Mouse (Mus musculus) urinary bladder, postnatal 10 days (tissue): ENCODE results near the gene Gm49337.

Experiments
- DNase-seq: peaks from one replicate; pipeline ENCODE4 v3.0.0; 2022; ENCODE audit warnings: low spot score

Gm49337 gene

DNA sequence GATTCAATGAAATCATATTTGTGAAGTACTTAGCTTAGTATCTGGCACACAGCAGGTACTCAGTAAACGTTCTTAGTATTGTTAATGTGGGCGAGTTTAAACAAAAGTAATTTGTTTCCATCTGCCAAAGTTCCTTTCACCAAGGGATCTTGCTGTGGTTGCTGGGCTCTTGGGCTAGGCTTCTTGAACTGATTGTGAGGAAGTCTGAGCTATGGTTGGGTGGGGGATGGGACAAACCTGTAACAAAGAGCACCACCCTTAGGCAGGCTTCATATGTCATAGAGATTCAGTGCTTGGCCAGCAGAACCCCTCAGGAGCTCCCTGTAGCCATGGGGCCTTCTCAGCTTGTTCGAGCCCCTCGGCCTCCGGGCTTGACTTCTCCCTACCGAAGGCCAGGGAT, at the start of gene Gm49337, which contains the start of gene 1700042G07Rik:
TSS of gene Gm49337 (plus strand) at position 313 of the 400 bp plus-strand sequence.
TSS of gene 1700042G07Rik (plus strand) at position 301 of the 400 bp plus-strand sequence.
- no peak for DNase-seq

GRCm38 (mm10) chr4:116123602-116124519, 49.3 kb upstream of the Gm49337 start, which contains the start of the genes Rad54l and Pomgnt1:
Rad54l (minus strand) TSS chr4:116123690.
Pomgnt1 (plus strand) TSS chr4:116123840.
- peak; percentile 18 for DNase-seq

DNA sequence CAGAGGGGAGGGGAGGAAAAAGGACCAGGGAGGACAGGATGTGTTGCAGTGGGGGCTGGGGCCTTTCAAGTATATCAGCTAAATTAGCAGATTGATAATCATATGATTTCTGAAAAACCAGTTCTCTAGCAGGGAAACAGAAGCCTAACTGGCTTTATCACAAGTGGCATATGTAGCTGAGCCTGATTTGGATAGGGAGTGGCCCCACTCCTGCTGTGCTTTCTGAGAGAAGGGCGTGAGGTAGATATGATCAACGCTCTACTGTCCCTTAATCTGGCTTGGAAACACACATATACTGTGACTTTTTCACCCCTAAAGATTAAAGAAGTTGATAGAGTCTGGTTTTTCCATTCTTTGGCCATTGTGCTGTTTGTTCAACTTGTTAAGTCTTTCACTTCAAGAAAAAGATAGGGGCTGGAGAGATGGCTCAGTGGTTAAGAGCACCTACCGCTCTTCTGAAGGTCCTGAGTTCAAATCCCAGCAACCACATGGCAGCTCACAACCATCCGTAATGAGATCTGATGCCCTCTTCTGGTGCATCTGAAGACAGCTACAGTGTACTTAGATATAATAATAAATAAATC, 47.3 kb upstream of the Gm49337 start:
- DNase-seq, result no peak

- no peak for DNase-seq
Observed at GRCm38 (mm10) chr4:116127956-116128355, 45.2 kb upstream of the Gm49337 start.

DNA sequence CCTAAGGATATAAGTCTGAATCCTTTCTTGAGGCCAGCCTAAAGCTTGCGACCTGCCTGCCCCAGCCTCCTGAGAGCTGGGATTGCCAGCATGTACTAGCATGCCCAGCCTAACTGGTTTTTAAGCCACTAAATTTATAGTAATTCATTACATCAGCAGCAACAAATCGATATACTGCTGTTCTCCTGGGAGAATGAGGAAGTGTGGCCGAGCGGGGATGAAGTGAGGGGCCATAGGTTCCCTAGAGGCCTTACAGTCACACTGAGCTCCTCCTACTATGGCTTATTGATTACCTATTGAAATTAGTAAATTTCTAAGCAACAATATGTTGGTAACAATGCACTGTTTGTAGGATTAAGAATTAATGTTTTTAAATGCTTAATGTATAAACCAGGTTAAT, 40.1 kb upstream of the Gm49337 start:
- DNase-seq, result no peak

DNA sequence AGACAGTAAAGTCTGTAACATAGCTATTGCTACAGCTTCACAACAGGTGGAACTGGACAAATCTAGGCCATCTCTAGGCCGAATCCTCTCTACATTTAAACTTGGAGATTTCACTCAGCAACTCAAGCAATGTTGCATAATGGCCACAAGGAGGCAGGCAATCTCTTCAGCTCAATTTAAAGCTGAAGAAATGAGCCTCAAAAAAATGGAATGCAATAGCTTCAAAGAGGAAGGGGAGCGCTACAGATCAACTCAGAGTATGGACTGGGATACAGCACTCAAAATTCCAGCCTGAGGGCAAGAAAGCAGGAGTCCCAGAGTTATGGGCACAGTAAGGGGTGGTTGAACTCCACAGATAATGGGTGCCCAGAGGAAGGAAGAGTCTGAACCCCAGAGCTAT, 38.2 kb upstream of the Gm49337 start:
- no peak for DNase-seq

- DNase-seq, result no peak
Observed at GRCm38 (mm10) chr4:116137421-116137996, 35.7 kb upstream of the Gm49337 start.

DNA sequence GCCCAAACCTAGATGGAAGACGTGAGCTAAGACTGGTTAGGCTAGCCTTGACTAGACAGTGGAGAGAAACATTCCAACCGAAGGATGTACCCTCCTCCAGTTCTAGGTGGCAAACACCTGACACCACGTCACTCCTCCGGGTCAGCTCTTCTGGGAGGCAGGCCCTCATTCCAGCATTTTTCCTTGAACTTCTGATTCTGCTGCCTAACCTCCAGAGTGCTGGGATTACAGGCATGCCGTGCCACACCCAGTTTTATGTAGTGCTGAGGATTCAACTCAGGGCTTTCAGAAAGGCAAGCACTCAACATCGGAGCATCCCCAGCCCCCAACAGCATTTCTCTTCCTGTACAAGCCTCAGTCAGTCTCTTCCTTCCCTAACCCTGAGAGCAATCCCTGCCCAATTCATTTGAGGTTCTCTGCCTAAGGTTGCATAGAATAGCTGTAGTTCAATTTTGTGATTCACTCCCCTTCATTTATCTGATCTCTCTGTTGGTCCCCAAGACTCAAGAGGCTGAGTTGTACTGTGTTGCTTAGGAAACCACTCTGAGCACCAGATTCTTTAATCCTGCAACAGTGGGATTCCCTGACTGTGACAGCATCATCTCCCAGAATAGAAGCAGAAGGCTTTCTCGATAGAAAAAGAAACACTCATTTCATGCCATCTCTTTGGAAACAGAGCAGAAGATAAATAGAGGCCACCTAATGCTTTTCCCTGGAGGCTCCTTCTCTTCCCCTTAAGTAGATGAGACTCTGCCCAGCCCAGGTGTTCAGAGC, 32.2 kb upstream of the Gm49337 start:
- DNase-seq, result no peak

DNA sequence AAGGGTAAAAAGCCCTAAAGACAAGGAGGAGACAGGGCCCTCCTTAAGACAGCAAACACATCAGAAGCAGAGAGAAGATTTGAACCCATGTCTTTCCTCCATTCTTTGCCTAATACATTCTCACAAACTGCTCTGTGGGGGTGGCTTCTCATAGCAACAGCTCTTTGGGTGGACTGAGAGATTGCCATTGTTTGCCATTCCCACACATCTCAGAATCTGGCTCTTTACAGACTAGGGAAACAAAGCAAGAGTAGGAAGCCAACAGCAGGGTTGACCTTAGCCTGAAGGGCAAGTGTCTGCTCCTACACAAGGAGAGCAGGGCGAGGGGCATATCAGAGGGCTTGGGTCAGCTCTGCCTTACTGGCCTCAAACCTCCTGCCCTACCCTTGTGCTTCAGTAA, 31.4 kb upstream of the Gm49337 start:
- DNase-seq, result no peak

- no peak for DNase-seq
Observed at GRCm38 (mm10) chr4:116142269-116142668, 30.9 kb upstream of the Gm49337 start.

GRCm38 (mm10) chr4:116143317-116143811, 29.8 kb upstream of the Gm49337 start:
- DNase-seq, result no peak

- no peak for DNase-seq
Observed at GRCm38 (mm10) chr4:116143891-116144717, 29.1 kb upstream of the Gm49337 start.

DNA sequence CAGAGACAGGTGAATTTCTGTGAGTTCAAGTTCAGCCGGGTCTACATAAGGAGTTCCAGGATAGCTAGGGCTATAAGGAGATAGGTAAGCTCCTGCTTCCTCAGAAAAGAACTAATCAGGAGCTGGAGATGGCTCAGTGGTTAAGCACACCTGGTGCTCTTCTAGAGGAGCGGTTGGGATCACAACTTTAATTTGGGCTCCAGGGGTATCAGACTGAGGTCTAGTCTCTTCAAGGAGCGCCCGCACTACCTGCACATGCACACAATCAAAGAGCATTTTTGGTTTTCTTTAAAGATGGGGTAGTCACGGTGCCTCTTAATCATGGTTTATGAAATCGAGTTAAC, 23.4 kb upstream of the Gm49337 start:
- DNase-seq, result no peak

GRCm38 (mm10) chr4:116150156-116150861, 22.9 kb upstream of the Gm49337 start:
- DNase-seq, result no peak

DNA sequence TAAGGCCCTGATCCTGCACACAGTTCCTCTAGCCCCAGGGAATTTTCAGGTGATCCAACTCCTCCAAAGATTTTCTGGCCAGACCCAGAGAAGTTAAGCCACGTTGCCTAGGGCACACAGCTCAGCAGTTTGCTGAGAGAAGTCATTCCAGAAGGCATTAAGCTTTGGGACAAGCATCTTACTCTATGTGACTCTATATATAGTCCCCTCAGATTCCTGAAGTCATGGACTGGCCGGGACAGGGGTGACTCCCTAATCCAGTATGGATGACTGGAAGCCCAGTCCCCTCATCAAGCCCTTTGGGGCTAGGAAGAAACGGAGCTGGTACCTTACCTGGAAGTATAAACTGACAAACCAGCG, 22.3 kb upstream of the Gm49337 start:
- DNase-seq, result no peak

- DNase-seq, result no peak
Observed at GRCm38 (mm10) chr4:116151238-116151637, 21.9 kb upstream of the Gm49337 start, which contains the start of gene Lurap1. Lurap1 (minus strand) TSS chr4:116151338.

DNA sequence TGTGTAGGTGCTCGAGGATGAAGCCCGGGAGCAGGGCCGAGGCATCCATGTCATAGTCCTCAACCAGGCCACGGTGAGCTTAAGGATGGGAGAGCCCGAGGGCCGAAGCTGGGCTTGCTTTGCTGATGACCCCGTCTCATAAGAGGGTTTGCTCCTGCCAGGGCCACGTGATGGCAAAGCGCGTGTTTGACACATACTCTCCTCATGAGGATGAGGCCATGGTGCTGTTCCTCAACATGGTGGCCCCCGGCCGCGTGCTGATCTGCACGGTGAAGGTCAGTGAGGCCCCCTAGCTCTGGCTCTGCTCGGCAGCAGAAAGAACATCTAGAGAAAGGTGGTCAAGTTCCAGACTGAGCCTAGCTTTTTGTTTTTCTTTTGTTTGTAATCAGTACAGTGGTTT, 20.5 kb upstream of the Gm49337 start:
- DNase-seq, result no peak

GRCm38 (mm10) chr4:116157882-116158281, 15.3 kb upstream of the Gm49337 start:
- no peak for DNase-seq

DNA sequence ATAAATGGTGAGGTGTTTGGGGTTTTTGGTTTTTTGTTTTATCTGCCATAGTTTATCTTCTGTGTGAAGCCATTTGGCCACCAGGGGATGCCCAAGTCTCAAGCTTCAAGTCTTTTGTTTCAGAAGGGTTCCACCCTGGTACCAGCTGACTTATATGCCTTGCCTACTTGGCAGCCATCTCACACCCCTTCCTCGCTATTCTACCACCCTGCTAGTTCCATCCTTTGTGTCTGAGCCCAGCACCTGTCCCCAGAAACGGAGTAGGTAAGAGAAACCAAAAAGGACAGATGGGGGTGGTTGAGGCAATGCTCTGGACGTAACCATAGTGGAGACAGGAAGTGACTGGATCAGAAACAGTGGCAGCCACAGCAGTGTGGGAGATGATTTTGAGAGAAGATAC, 13.3 kb upstream of the Gm49337 start:
- DNase-seq, result no peak

GRCm38 (mm10) chr4:116160769-116161168, 12.4 kb upstream of the Gm49337 start:
- no peak for DNase-seq
